Mouse (Mus musculus) E14TG2a.4 (cell line): Measurements from ENCODE around the gene Afp.

ENCODE experiments used
- CTCF ChIP-seq: conservative IDR thresholded peaks from 2 replicates; pipeline ENCODE4 v1.5.1; 2014; ENCODE audit warnings: low read length
- NANOG ChIP-seq: IDR thresholded peaks from 2 replicates; pipeline ENCODE4 v1.6.1; 2014; ENCODE audit warnings: borderline replicate concordance, low read length, mixed read lengths

DNA sequence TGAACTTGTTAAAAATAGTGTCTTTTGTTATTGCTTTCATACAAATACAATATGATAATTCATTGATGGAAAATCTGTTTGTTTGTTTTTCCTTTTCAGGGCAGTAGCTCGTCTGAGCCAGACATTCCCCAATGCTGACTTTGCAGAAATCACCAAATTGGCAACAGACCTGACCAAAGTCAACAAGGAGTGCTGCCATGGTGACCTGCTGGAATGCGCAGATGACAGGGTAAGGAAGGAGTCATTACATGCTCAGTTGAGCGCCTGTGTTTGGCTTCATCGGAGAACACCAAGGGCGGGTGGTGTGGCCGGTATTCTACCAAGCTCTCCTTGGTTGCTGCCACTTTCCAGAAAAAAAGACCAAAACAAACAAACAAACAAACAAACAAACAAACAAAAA is 23.3 kb upstream of the Afp start:
- TF ChIP-seq CTCF (no peak), NANOG (no peak)
